Mouse (Mus musculus) erythroblast, embryonic 14.5 days (primary cell): ENCODE measurements around the gene Mrc2. TPM values are rescaled to one million over a fixed set of nuclear protein-coding genes. Genes with fewer than 3 reads are reported as not detected.

Experiments
- H3K27me3 ChIP-seq: 2 replicates; pipeline ENCODE4 v1.6.1; 2012; ENCODE audit warnings: inconsistent platforms; ENCODE audit not compliant: control insufficient read depth
- H3K36me3 ChIP-seq: 2 replicates; pipeline ENCODE4 v1.6.1; 2012; ENCODE audit warnings: mild to moderate bottlenecking, inconsistent platforms; ENCODE audit not compliant: control insufficient read depth
- H3K4me1 ChIP-seq: 2 replicates; pipeline ENCODE4 v1.6.1; 2012; ENCODE audit warnings: inconsistent platforms; ENCODE audit not compliant: control insufficient read depth
- H3K4me3 ChIP-seq: replicated peaks from 2 replicates; pipeline ENCODE3; 2012; ENCODE audit warnings: moderate library complexity, mild to moderate bottlenecking, inconsistent platforms
- H3K9me3 ChIP-seq: 2 replicates; pipeline ENCODE4 v1.6.1; 2012; ENCODE audit warnings: low read length, inconsistent platforms, mixed read lengths; ENCODE audit not compliant: control insufficient read depth
- GATA1 ChIP-seq: IDR thresholded peaks from 2 replicates; pipeline ENCODE4 v1.6.1; 2012; ENCODE audit warnings: low read length, inconsistent platforms, mixed read lengths
- TAL1 ChIP-seq: IDR thresholded peaks from 3 replicates; pipeline ENCODE4 v1.6.1; 2012; ENCODE audit warnings: low read length, inconsistent platforms, mixed read lengths
- polyA plus RNA-seq: library from polyadenylated mRNA; stranded (reverse); fragments of >175 nt; gene quantifications from 2 replicates; pipeline ENCODE4 v1.2.3, GENCODE M21; 2012

Gene Mrc2
- polyA plus RNA-seq, 1 experiment: 0.01 TPM

DNA sequence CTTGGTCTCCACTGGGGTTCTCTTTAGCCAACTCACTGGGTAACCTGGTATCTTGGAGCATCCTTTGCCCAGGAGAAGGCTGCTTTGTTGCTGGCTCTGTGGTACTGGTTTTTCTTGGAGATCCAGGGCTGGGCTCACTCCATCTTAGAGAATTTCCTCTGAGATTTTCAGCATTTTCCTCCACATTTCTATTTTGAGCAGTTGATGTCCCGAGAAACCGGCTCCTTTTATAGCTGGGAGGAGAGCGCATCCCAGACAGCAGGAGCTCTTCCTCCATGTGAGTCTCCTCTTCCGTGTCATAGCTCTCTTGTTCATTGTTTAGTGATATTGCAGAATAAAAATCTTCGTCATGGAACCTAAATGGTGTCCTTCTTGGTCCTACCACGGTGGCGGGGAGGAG lies 97.8 kb downstream of the Mrc2 start:
- H3K4me3 ChIP-seq: no peak overlapping the region
- no peak for TF ChIP-seq TAL1
- TF ChIP-seq GATA1: no peak
- peaks cover 9% of the 10 kb centered on the region for H3K4me1 ChIP-seq
- peaks cover 4% of the 10 kb centered on the region; the same call in 1 of the 2 replicates for H3K9me3 ChIP-seq
- H3K36me3 ChIP-seq: no peaks in the 10 kb centered on the region
- peaks cover 4% of the 10 kb centered on the region; the same call in 1 of the 2 replicates for H3K27me3 ChIP-seq

Other genes with a start within 250 kb of the Mrc2 start
- not detected in 2 replicates for gene Efcab3, start 229.1 kb upstream of the Mrc2 start, polyA plus RNA-seq
- 0.31 and 0.35 TPM in 2 replicates for gene Mettl2, start 166.2 kb upstream of the Mrc2 start, polyA plus RNA-seq
- gene Gm10842, start 145.8 kb upstream of the Mrc2 start, polyA plus RNA-seq: not detected in 2 replicates
- gene Tlk2, start 113.8 kb upstream of the Mrc2 start, polyA plus RNA-seq: 0.56 and 0.91 TPM in 2 replicates
- gene March10, start 164.1 kb downstream of the Mrc2 start, polyA plus RNA-seq: not detected in 2 replicates